Mouse (Mus musculus): ENCODE measurements at regions not wholly inside any gene's neighbourhood (a gene's known extent, or its start where the extent isn't known, plus 50 kb on each side); places are given as distances from the start of the nearest gene placed in this dataset.

DNA sequence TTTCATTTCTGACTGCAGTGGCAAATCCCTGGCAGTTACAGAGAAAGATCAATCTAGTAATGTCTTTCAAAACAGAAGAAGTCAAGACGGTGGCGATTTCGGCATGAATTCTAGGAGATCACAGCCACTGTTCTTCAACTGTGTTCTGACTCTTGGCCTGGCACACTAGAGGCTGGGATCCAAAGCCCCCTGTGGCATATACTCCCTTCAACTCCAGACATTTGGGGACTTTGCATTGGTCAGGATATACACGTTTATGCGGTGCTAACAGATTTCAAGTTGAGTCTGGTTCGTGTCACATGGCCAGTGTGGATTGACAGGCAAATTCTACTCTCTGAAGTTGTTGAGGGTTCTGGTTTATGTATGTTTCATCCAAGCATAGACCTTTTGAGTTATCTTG is 130.3 kb downstream of the Kdr start:
- TF ChIP-seq CTCF (IDR thresholded peaks at IDR 0.05; ENCODE audit: extremely low read depth, insufficient read length, insufficient replicate concordance, low read depth, low read length): no peak
- TF ChIP-seq POLR2A (IDR thresholded peaks at IDR 0.05; ENCODE audit: low read depth, low read length): no peak

All from small intestine, adult 2 months (tissue).